Mouse (Mus musculus): ENCODE measurements around the gene Vps37b. TPM values are rescaled to one million over a fixed set of nuclear protein-coding genes. Genes with fewer than 3 reads are reported as not detected.

Vps37b gene
- polyA plus RNA-seq, 1 experiment from 2014 or later: 52.2 TPM

GRCm38 (mm10) chr5:123975668-123976180, 56.3 kb downstream of the Vps37b start:
- WGBS: 49% methylated on average over 6 of the region's 6 CpGs

DNA sequence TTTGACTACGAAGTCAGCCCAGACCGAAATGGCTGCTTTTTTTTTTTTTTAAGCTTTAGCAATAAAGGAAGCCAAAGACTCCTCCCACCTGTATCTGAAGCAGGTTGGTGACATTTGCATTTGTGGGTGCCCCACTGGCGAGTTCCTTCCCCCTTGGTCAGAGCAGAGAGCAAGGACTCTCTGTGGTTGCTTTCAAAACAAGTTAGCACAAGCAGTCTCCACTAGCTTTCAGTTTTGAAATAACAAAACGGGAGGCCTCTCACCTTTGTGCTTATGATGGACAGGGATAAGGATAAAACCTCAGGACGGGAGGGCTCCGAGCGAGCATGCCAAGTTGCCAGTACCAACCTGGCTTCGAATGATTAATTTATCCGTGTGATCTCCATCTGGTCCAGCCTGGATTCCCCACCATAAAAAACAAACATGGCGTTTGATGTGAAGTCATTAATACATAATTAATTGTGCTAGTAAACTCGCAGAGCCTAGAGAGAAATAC, 57.4 kb downstream of the Vps37b start:
- WGBS: 43% methylated on average over 11 of the region's 11 CpGs

More at GRCm38 (mm10) chr5:123975668-123976180, 56.3 kb downstream of the Vps37b start:
- no peak for ATAC-seq (ENCODE audit: extremely low read depth, insufficient number of reproducible peaks, low FRiP score, low TSS enrichment)
- H3K4me1 ChIP-seq: peaks cover 52% of the 10 kb centered on the region
- H3K27ac ChIP-seq (replicated peaks): no peak overlapping the region
- peaks cover 56% of the 10 kb centered on the region for H3K27me3 ChIP-seq (replicated peaks)
- no peaks in the 10 kb centered on the region for H3K9me3 ChIP-seq
- H3K9ac ChIP-seq: peak overlapping the region; percentile 52; the same call in 1 of the 2 replicates
- H3K4me3 ChIP-seq: no peak overlapping the region
- H3K36me3 ChIP-seq: no peaks in the 10 kb centered on the region
- no peak overlapping the region for H3K4me2 ChIP-seq

GRCm38 (mm10) chr5:123974179-123974485, 57.9 kb downstream of the Vps37b start:
- peak overlapping the region; percentile 15; the same call in 1 of the 2 replicates for H3K27ac ChIP-seq (replicated peaks)
- no peaks in the 10 kb centered on the region for H3K36me3 ChIP-seq
- no peak for ATAC-seq (ENCODE audit: extremely low read depth, insufficient number of reproducible peaks, low FRiP score, low TSS enrichment)
- H3K4me2 ChIP-seq: peak overlapping the region; percentile 99
- WGBS: under 1% methylated on average over 14 of the region's 14 CpGs
- H3K9ac ChIP-seq: peak overlapping the region; percentile 87
- H3K4me3 ChIP-seq: peak overlapping the region; percentile 77
- peaks cover 59% of the 10 kb centered on the region for H3K27me3 ChIP-seq (replicated peaks)
- H3K4me1 ChIP-seq: peaks cover 36% of the 10 kb centered on the region
- H3K9me3 ChIP-seq: no peaks in the 10 kb centered on the region

More for the DNA sequence above, 57.4 kb downstream of the Vps37b start:
- Histone ChIP-seq H3K9me3 (no peaks in the 10 kb centered on the region), H3K27me3 (replicated peaks) (peaks cover 59% of the 10 kb centered on the region), H3K9ac (peak overlapping the region; percentile 87), H3K4me3 (peak overlapping the region; percentile 77), H3K4me2 (peak overlapping the region; percentile 99), H3K36me3 (no peaks in the 10 kb centered on the region), H3K4me1 (peaks cover 41% of the 10 kb centered on the region), H3K27ac (replicated peaks) (no peak overlapping the region)
- no peak for ATAC-seq (ENCODE audit: extremely low read depth, insufficient number of reproducible peaks, low FRiP score, low TSS enrichment)

DNA sequence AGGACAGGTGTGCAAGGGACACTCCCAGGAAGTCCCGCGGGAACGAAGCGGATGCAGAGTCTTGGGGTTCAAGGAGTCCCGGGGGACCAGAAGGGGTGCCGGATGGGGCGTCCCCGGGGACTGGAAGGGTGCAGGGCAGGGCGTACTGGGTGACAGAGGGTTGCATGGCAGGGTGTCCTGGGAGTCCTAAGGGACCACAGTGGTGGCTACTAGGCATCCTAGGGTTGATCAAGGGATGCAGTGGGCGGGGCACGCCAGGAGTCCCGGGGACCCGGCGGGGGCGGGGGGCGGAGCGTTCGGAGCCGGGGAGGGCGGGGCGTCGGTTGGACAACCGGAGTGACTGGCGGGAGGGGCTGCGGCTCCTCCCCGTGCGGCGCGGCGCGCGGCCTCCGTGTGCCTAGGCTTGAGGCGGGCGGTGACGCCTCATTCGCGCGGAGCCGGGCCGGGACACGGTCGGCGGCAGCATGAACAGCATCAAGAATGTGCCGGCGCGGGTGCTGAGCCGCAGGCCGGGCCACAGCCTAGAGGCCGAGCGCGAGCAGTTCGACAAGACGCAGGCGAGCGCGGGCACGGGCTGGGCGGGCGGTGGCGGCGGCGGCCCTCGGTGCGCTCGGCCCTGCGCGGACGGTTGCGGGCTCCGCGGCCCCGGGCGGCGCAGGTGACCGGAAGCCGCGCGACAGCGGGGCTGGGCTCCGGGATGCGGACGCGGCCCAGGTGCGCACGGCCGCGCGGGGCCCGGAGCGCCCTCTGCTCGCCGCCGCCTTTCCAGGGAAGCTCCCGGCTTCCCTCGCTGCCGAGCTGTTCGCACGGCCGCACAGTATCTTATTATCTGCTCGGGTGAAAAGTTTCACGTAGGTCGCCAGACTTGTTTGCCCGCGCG, 58.5 kb downstream of the Vps37b start, which contains the start of gene Hip1r:
Hip1r (plus strand) TSS at position 330 of the 880 bp plus-strand sequence.
- peak; percentile 56 for ATAC-seq (ENCODE audit: extremely low read depth, insufficient number of reproducible peaks, low FRiP score, low TSS enrichment)
- H3K9ac ChIP-seq: peak within 1 kb of the TSS; percentile 87
- peaks cover 59% of the 10 kb centered on the region for H3K27me3 ChIP-seq (replicated peaks)
- H3K27ac ChIP-seq (replicated peaks): peak within 1 kb of the TSS; percentile 15; the same call in 1 of the 2 replicates
- 2% methylated on average over 86 of the region's 106 CpGs for WGBS
- no peaks in the 10 kb centered on the region for H3K36me3 ChIP-seq
- peaks cover 35% of the 10 kb centered on the region for H3K4me1 ChIP-seq
- H3K9me3 ChIP-seq: no peaks in the 10 kb centered on the region
- H3K4me3 ChIP-seq: peak within 1 kb of the TSS; percentile 77
- H3K4me2 ChIP-seq: peak within 1 kb of the TSS; percentile 99

DNA sequence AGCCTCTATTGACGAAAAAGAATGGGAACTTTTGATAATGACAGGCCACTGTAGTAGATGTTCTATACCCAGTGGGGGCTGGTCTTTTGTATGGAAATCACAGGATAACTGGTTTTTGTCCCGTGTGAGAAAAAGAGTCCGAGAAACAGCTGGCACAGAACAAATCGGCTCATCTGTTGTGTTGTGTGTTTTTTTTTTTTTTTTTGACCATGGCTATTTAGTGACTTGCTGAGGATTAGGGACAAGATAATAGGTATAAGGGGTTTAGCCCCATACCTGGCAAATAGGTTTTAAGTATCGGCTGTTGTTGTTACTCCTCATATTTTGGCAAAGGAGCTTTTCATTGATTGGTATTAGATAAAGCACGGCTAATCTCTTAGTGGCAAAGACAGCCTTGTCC, 59.6 kb downstream of the Vps37b start:
- WGBS: 65% methylated on average over 6 of the region's 6 CpGs
- H3K4me1 ChIP-seq: peaks cover 24% of the 10 kb centered on the region

GRCm38 (mm10) chr5:123970576-123970975, 61.5 kb downstream of the Vps37b start:
- H3K9ac ChIP-seq: no peak overlapping the region
- H3K27ac ChIP-seq (replicated peaks): no peak overlapping the region
- peaks cover 36% of the 10 kb centered on the region for H3K27me3 ChIP-seq (replicated peaks)
- H3K4me3 ChIP-seq: no peak overlapping the region
- H3K4me2 ChIP-seq: no peak overlapping the region
- WGBS: 74% methylated on average over 4 of the region's 4 CpGs
- no peaks in the 10 kb centered on the region for H3K9me3 ChIP-seq
- peaks cover 17% of the 10 kb centered on the region for H3K4me1 ChIP-seq
- ATAC-seq (ENCODE audit: extremely low read depth, insufficient number of reproducible peaks, low FRiP score, low TSS enrichment): no peak
- H3K36me3 ChIP-seq: no peaks in the 10 kb centered on the region

More for the DNA sequence above, 59.6 kb downstream of the Vps37b start:
- Histone ChIP-seq H3K27ac (replicated peaks) (no peak overlapping the region), H3K36me3 (no peaks in the 10 kb centered on the region), H3K4me2 (no peak overlapping the region), H3K9ac (no peak overlapping the region), H3K4me3 (no peak overlapping the region), H3K9me3 (no peaks in the 10 kb centered on the region), H3K27me3 (replicated peaks) (peaks cover 55% of the 10 kb centered on the region)
- no peak for ATAC-seq (ENCODE audit: extremely low read depth, insufficient number of reproducible peaks, low FRiP score, low TSS enrichment)

GRCm38 (mm10) chr5:123969216-123969615, 62.9 kb downstream of the Vps37b start:
- no peaks in the 10 kb centered on the region for H3K36me3 ChIP-seq
- peaks cover 12% of the 10 kb centered on the region; the same call in 1 of the 2 replicates for H3K4me1 ChIP-seq
- WGBS: 71% methylated on average over 8 of the region's 8 CpGs
- ATAC-seq (ENCODE audit: extremely low read depth, insufficient number of reproducible peaks, low FRiP score, low TSS enrichment): no peak
- no peak overlapping the region for H3K4me3 ChIP-seq
- no peak overlapping the region for H3K4me2 ChIP-seq
- no peak overlapping the region for H3K9ac ChIP-seq
- H3K27ac ChIP-seq (replicated peaks): no peak overlapping the region
- peaks cover 24% of the 10 kb centered on the region for H3K27me3 ChIP-seq (replicated peaks)
- no peaks in the 10 kb centered on the region for H3K9me3 ChIP-seq

- Histone ChIP-seq H3K9me3 (no peaks in the 10 kb centered on the region), H3K27ac (replicated peaks) (no peak overlapping the region), H3K4me1 (peaks cover 10% of the 10 kb centered on the region; the same call in 1 of the 2 replicates), H3K36me3 (no peaks in the 10 kb centered on the region), H3K27me3 (replicated peaks) (peaks cover 24% of the 10 kb centered on the region), H3K4me3 (no peak overlapping the region), H3K4me2 (no peak overlapping the region), H3K9ac (no peak overlapping the region)
- ATAC-seq (ENCODE audit: extremely low read depth, insufficient number of reproducible peaks, low FRiP score, low TSS enrichment): no peak
- 60% methylated on average over 5 of the region's 5 CpGs for WGBS
Measured at GRCm38 (mm10) chr5:123968468-123968867, 63.6 kb downstream of the Vps37b start.

GRCm38 (mm10) chr5:123966759-123967158, 65.3 kb downstream of the Vps37b start:
- Histone ChIP-seq H3K9ac (no peak overlapping the region), H3K4me3 (no peak overlapping the region), H3K4me2 (no peak overlapping the region), H3K9me3 (no peaks in the 10 kb centered on the region), H3K4me1 (peaks cover 6% of the 10 kb centered on the region; the same call in 1 of the 2 replicates), H3K27ac (replicated peaks) (no peak overlapping the region), H3K36me3 (no peaks in the 10 kb centered on the region), H3K27me3 (replicated peaks) (peaks cover 7% of the 10 kb centered on the region; the same call in 1 of the 2 replicates)
- no peak for ATAC-seq (ENCODE audit: extremely low read depth, insufficient number of reproducible peaks, low FRiP score, low TSS enrichment)
- 88% methylated on average over 2 of the region's 2 CpGs for WGBS

- no peaks in the 10 kb centered on the region for H3K27me3 ChIP-seq (replicated peaks)
- no peak for ATAC-seq (ENCODE audit: extremely low read depth, insufficient number of reproducible peaks, low FRiP score, low TSS enrichment)
- H3K27ac ChIP-seq (replicated peaks): no peak overlapping the region
- no peak overlapping the region for H3K4me3 ChIP-seq
- no peak overlapping the region for H3K9ac ChIP-seq
- peaks cover 6% of the 10 kb centered on the region; the same call in 1 of the 2 replicates for H3K4me1 ChIP-seq
- WGBS: 86% methylated on average over 4 of the region's 4 CpGs
- H3K4me2 ChIP-seq: no peak overlapping the region
- no peaks in the 10 kb centered on the region for H3K36me3 ChIP-seq
- no peaks in the 10 kb centered on the region for H3K9me3 ChIP-seq
Measured at GRCm38 (mm10) chr5:123964208-123964607, 67.9 kb downstream of the Vps37b start.

DNA sequence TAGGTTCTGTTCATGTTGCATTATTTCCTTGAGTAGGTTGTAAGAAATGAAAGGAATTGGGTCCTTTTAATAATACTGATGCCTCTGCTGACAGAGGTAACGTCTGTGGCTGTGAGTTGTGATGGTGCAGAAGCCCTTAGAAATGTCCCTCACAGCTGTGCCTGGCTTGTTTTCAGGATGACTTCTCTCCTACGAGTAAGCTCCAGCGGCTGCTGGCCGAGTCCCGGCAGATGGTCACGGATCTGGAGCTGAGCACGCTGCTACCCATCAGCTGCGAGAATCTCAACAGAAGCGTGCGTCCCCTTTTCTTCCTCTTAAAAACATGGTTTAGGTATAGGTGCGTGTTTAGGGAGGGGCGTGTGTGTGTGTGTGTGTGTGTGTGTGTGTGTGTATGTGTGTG, 71.0 kb downstream of the Vps37b start:
- Histone ChIP-seq H3K27me3 (replicated peaks) (no peaks in the 10 kb centered on the region), H3K27ac (replicated peaks) (no peak overlapping the region), H3K9me3 (no peaks in the 10 kb centered on the region), H3K9ac (no peak overlapping the region), H3K4me2 (no peak overlapping the region), H3K4me3 (no peak overlapping the region), H3K36me3 (no peaks in the 10 kb centered on the region), H3K4me1 (peaks cover 6% of the 10 kb centered on the region)
- 76% methylated on average over 12 of the region's 12 CpGs for WGBS
- no peak for ATAC-seq (ENCODE audit: extremely low read depth, insufficient number of reproducible peaks, low FRiP score, low TSS enrichment)
